Mouse (Mus musculus): Measurements from ENCODE around the gene Gm21969.

Gene Gm21969

GRCm38 (mm10) chr4:139602357-139603244, at the start of gene Gm21969:
Gm21969 (plus strand) TSS chr4:139603186.
- DNase-seq, result no peak

GRCm38 (mm10) chr4:139555235-139555634, 47.8 kb upstream of the Gm21969 start:
- no peak for DNase-seq

- peak; percentile 45 for DNase-seq
Measured at GRCm38 (mm10) chr4:139555951-139556350, 47.0 kb upstream of the Gm21969 start.

GRCm38 (mm10) chr4:139568361-139568760, 34.6 kb upstream of the Gm21969 start:
- no peak for DNase-seq

DNA sequence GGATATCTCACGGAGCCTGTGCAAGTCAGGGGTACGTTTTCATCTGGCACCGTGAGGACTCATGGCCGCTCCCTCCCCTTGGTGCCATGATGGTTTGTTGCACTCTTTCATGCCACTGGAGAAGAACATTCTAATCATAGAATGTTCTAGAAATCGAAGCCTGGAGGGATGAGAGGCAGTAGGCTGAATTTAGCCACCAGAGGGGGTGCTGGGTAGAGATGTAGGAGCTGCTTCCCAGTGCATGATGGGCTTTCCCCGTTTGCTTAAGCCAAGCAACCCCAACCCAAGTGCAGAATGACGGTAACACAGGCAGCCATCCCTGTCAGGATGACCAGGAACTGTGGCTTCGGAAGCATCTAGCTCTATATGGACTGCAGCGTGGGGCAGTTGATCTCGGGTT, 32.2 kb upstream of the Gm21969 start:
- peak; percentile 37 for DNase-seq

GRCm38 (mm10) chr4:139572928-139573512, 30.0 kb upstream of the Gm21969 start:
- DNase-seq, result no peak

DNA sequence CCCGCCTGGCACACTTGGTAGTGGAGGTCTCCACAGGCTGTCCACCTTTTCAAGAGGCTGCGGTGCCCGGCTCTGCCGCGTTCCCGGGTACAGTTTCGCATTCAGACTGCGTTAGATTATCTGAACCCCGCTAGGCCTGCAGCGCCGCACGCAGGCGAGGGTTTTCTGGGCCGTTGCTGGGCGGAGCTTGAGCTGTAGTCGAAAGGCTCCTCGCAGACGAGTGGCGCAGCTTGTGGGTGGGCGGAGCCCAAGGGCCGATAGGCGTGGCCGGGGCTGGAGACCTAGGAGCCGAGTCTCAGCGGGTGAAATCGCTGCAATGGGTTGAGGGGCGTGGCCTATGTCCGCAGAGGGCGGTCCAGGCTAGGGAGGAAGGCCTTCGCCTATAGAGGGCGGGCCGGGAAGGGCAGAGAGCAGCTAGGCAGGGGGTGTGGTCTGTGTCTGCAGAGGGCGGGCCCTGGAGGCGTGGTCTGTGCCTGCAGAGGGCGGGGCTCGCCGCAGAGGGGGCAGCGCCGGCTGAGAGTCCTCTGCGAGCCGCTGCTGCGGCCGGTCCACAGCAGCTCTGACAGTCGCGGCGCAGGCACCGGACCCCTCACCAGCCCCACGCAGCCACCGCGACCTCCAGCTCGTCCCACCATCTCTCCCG, 28.7 kb upstream of the Gm21969 start:
- DNase-seq, result peak; percentile 100

DNA sequence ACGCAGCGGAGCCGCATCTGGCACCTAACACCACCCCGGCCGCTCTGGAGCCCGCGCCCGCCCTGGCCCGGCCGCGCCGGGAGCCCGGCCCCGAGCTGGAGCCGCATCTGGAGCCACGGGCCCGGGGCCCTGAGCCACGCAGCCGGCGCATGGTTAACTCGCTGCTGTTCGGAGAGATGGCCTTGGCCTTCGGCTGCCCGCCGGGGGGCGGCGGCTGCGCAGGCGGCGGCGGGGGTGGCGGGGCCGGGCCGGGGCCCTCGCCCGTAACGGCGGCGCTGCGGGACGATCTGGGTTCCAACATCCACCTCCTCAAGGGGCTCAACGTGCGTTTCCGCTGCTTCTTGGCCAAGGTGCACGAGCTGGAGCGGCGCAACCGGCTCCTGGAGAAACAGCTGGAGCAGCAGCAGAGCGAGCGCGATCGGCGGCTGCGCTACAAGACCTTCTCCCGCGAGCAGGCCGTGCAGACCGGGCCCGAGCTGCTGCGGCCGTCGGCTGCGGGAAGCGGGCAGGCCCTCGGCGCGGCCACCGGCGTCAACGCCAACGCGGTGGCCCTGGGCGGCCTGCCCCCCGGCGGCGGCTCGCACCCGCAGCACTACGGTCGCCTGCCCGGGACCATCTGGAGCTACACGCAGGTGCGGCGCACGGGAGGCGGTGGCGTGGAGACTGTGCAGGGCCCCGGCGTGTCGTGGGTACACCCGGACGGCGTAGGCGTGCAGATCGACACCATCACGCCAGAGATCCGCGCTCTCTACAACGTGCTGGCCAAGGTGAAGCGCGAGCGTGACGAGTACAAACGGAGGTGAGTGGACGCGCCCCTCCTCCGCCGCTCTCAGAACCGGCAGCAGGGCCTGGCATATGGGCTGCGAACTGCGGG, 27.9 kb upstream of the Gm21969 start:
- DNase-seq, result no peak

GRCm38 (mm10) chr4:139575673-139576003, 27.3 kb upstream of the Gm21969 start:
- DNase-seq, result no peak

GRCm38 (mm10) chr4:139576251-139576880, 26.6 kb upstream of the Gm21969 start:
- no peak for DNase-seq

DNA sequence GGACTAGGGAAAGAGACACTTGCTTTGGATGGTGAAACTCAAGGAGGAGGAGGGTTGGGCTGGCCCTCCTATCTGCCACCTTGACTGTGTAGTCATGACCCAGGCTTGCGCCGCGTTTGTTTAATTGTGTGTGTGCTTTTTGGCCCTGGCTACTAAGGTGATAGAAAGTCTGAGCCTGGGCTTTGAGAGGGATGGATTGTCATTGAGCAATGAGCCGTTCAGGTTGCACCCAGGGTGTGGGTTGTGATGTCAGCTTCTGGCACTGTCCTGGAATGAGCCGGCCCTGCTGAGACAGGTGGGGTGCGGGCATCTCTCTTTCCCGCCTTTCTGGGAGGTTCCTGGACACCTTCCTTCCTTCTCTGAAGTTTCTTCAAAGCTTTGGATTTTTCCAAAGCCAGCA, 26.0 kb upstream of the Gm21969 start:
- DNase-seq, result no peak

GRCm38 (mm10) chr4:139578389-139578788, 24.6 kb upstream of the Gm21969 start:
- no peak for DNase-seq

GRCm38 (mm10) chr4:139579003-139579402, 24.0 kb upstream of the Gm21969 start:
- no peak for DNase-seq

- no peak for DNase-seq
Measured at GRCm38 (mm10) chr4:139579466-139579865, 23.5 kb upstream of the Gm21969 start.

DNA sequence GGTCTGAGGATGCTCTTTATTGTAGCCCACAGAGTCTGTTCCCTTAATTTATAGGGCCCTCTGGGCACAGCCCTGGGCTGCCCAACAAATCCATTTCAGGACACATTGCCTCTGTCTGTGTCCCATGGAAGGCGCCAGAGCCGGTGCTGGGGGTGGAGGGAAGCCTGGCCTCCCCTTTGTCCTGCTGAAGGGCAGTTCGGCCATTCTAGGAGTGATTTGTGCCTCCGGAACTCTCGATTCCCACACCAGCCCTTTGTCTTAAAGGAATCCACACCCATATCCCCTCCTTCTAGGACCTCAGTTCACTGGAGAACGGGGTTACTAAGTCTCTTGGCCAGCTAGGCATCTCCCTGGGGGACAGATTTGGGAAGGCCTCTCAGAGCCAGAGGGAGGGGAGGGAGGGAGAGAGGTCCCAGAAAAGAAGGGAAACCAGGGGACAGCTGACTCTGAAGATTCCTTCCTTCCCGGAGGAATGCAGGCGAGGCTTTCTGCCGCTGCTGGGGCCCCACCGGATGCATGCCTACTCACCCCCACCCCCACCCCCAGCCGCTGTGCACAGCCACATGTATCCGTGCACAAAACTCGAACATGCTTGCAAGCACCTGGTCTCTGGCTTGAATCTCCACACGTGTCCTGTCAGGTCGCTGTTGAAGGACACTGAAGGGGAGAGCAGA, 22.2 kb upstream of the Gm21969 start:
- DNase-seq, result peak; percentile 83

- DNase-seq, result peak; percentile 75
Measured at GRCm38 (mm10) chr4:139581427-139582051, 21.4 kb upstream of the Gm21969 start.

GRCm38 (mm10) chr4:139582346-139582745, 20.6 kb upstream of the Gm21969 start:
- DNase-seq, result no peak

DNA sequence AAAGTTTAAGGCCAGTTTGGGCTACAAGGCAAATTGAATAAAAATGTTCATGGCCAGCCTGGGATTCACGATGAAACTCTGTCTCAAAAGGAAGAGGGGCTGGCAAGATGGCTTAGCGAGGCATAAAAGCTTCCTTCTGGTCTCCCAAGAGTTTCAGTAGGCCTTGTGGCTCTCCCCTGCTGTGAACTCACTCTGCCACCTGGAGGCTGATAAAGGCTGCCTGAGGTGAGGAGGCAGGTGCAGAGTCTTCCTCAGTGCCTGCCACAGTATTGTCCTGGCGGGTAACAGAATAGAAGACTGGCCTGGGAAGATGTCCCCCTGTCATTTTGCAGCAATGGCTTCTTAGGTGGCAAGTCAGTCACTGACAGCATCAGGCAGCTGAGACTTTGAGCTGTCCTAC, 20.1 kb upstream of the Gm21969 start:
- DNase-seq, result no peak

GRCm38 (mm10) chr4:139583629-139584245, 19.2 kb upstream of the Gm21969 start:
- no peak for DNase-seq

GRCm38 (mm10) chr4:139584704-139585103, 18.3 kb upstream of the Gm21969 start:
- DNase-seq, result no peak

DNA sequence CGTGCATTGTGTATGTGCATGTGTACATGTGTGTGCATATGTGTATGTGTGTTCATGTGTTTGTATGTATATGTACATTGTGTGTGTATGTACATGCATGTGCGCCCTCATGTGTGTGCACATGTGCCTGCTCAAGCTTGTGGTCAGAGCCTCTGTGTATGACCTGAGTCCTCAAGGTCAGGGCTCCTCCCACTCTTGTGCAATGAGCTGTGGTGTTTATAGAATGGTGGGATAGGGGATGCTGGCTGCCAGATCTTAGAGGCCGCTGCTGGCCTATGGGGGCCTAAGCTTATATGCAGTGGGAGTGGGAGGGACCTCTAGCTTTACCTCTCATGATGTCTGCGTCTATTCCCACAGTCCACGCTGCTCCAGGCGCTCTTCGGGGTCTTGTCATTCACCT, 17.3 kb upstream of the Gm21969 start:
- no peak for DNase-seq
